In the genomic region with DNA sequence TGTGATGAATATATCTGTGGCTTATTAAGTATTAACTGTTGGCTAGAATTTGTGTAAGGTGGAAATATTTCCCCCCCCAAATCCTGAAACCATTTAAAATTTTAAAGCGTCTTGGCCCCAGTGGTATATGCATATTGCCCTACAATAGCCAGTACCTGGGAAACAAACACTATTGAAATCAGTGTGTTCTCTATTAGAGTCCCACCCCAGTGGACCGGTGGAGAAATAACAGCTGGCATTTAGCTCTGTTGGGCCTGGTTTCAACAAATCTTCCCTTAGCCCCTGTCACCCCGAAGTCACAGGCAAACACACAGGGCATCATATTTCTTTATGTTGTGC, we compare ENCODE assay signal across 10 mouse cellular contexts.
DNase-seq lines count a peak whose midpoint lies in the region; ATAC-seq and TF ChIP-seq lines count a peak whose summit lies in the region.
"Had no signal": no experiment of that assay in that cellular context is flagged by ENCODE, and none has a peak within 500 bp of the region (broad histone marks: within the 10 kb centered on the region; RNA-seq: fewer than 3 reads in every experiment).

No protein-coding gene starts in this region.

- no peak for ATAC-seq in hindbrain, embryonic 13.5 days (ENCODE audit: low FRiP score)
- ATAC-seq in hindbrain, embryonic 16.5 days, result no peak
- ATAC-seq in neural tube, embryonic 11.5 days (ENCODE audit: insufficient read depth, low FRiP score, low TSS enrichment), result peak; percentile 70; the same call in 1 of the 2 replicates
- ATAC-seq in stomach, postnatal 0 days (ENCODE audit: low FRiP score, low TSS enrichment), result no peak

- H3K9ac ChIP-seq in hindbrain, embryonic 13.5 days, result no peak overlapping the region
- H3K9ac ChIP-seq in hindbrain, embryonic 16.5 days (ENCODE audit: low read depth, low read length), result no peak overlapping the region
- H3K9ac ChIP-seq in neural tube, embryonic 11.5 days (ENCODE audit: low read length), result no peak overlapping the region
- H3K9ac ChIP-seq in stomach, postnatal 0 days (ENCODE audit: low read length), result no peak overlapping the region
- H3K9ac ChIP-seq: hindbrain, embryonic 15.5 days had no signal

- no peaks in the 10 kb centered on the region for H3K27me3 ChIP-seq in hindbrain, embryonic 13.5 days
- H3K27me3 ChIP-seq in hindbrain, embryonic 16.5 days (replicated peaks; ENCODE audit: control insufficient read depth, insufficient read depth, low read length), result no peaks in the 10 kb centered on the region
- no peaks in the 10 kb centered on the region for H3K27me3 ChIP-seq in neural tube, embryonic 11.5 days (ENCODE audit: control insufficient read depth, insufficient read depth, low read length)
- H3K27me3 ChIP-seq in limb, embryonic 10.5 days (ENCODE audit: low read depth, poor library complexity, severe bottlenecking), result no peaks in the 10 kb centered on the region
- H3K27me3 ChIP-seq in stomach, postnatal 0 days (ENCODE audit: control insufficient read depth, insufficient read depth, low read length), result no peaks in the 10 kb centered on the region
- H3K27me3 ChIP-seq: hindbrain, embryonic 15.5 days had no signal

- H3K4me3 ChIP-seq in hindbrain, embryonic 13.5 days, result no peak overlapping the region
- no peak overlapping the region for H3K4me3 ChIP-seq in hindbrain, embryonic 16.5 days (ENCODE audit: low read length)
- H3K4me3 ChIP-seq in neural tube, embryonic 11.5 days (ENCODE audit: low read depth, low read length), result no peak overlapping the region
- H3K4me3 ChIP-seq in limb, embryonic 10.5 days, result peak overlapping the region; percentile 14
- no peak overlapping the region for H3K4me3 ChIP-seq in stomach, postnatal 0 days (ENCODE audit: low read depth, low read length)
- H3K4me3 ChIP-seq: hindbrain, embryonic 15.5 days had no signal

- no peaks in the 10 kb centered on the region for H3K9me3 ChIP-seq in hindbrain, embryonic 13.5 days
- H3K9me3 ChIP-seq in hindbrain, embryonic 16.5 days (ENCODE audit: control insufficient read depth, low read length), result no peaks in the 10 kb centered on the region
- H3K9me3 ChIP-seq in neural tube, embryonic 11.5 days (ENCODE audit: control insufficient read depth, low read length), result no peaks in the 10 kb centered on the region
- no peaks in the 10 kb centered on the region for H3K9me3 ChIP-seq in limb, embryonic 10.5 days (replicated peaks)
- H3K9me3 ChIP-seq in stomach, postnatal 0 days (ENCODE audit: control insufficient read depth, low read length), result no peaks in the 10 kb centered on the region
- H3K9me3 ChIP-seq: hindbrain, embryonic 15.5 days had no signal

- no peaks in the 10 kb centered on the region for H3K36me3 ChIP-seq in hindbrain, embryonic 13.5 days
- no peaks in the 10 kb centered on the region for H3K36me3 ChIP-seq in hindbrain, embryonic 16.5 days (ENCODE audit: control insufficient read depth, insufficient read depth, low read length)
- H3K36me3 ChIP-seq in neural tube, embryonic 11.5 days (ENCODE audit: control insufficient read depth, insufficient read depth, low read length), result no peaks in the 10 kb centered on the region
- H3K36me3 ChIP-seq in limb, embryonic 10.5 days, result no peaks in the 10 kb centered on the region
- no peaks in the 10 kb centered on the region for H3K36me3 ChIP-seq in stomach, postnatal 0 days (ENCODE audit: control insufficient read depth, insufficient read depth, low read length)
- H3K36me3 ChIP-seq: hindbrain, embryonic 15.5 days had no signal

- no peak for DNase-seq in neural tube, embryonic 11.5 days (ENCODE audit: low spot score)
- no peak for DNase-seq in neural tube, embryonic 10.5 days (ENCODE audit: extremely low spot score, low spot score)
- DNase-seq in limb, embryonic 10.5 days (ENCODE audit: low spot score), result no peak
- no peak for DNase-seq in stomach, postnatal 0 days (ENCODE audit: low spot score)
- no peak for DNase-seq in adrenal gland, postnatal 4 days (ENCODE audit: low spot score in 2 of 2)
- DNase-seq: cerebellum, adult 11 months; layer of hippocampus, adult 9-11 months had no signal

- H3K27ac ChIP-seq in hindbrain, embryonic 13.5 days, result peak overlapping the region; percentile 35; the same call in 1 of the 2 replicates
- no peak overlapping the region for H3K27ac ChIP-seq in hindbrain, embryonic 16.5 days (ENCODE audit: low read depth, low read length)
- H3K27ac ChIP-seq in neural tube, embryonic 11.5 days (ENCODE audit: low read depth, low read length), result peak overlapping the region; percentile 83
- peak overlapping the region; percentile 64; the same call in 1 of the 2 replicates for H3K27ac ChIP-seq in limb, embryonic 10.5 days
- H3K27ac ChIP-seq in stomach, postnatal 0 days (replicated peaks), result peak overlapping the region; percentile 65
- H3K27ac ChIP-seq: hindbrain, embryonic 15.5 days had no signal

- no peak for TF ChIP-seq EP300 in stomach, postnatal 0 days (optimal IDR thresholded peaks at IDR 0.05)

- 46% methylated on average over 3 of the region's 3 CpGs for WGBS in hindbrain, embryonic 13.5 days
- WGBS in hindbrain, embryonic 16.5 days, result 52% methylated on average over 3 of the region's 3 CpGs
- whole genome bisulfite sequencing in neural tube, embryonic 11.5 days, result 7% methylated on average over 3 of the region's 3 CpGs
- WGBS in limb, embryonic 10.5 days, result 17% methylated on average over 3 of the region's 3 CpGs
- 9% methylated on average over 3 of the region's 3 CpGs for WGBS in stomach, postnatal 0 days

- no peak overlapping the region for H3K4me2 ChIP-seq in hindbrain, embryonic 13.5 days
- H3K4me2 ChIP-seq in hindbrain, embryonic 16.5 days (ENCODE audit: low read length), result no peak overlapping the region
- H3K4me2 ChIP-seq in neural tube, embryonic 11.5 days (ENCODE audit: low read depth), result peak overlapping the region; percentile 29; the same call in 1 of the 2 replicates
- peak overlapping the region; percentile 37; the same call in 1 of the 2 replicates for H3K4me2 ChIP-seq in stomach, postnatal 0 days (replicated peaks; ENCODE audit: low read depth)

- H3K4me1 ChIP-seq in hindbrain, embryonic 13.5 days (replicated peaks), result peaks cover 11% of the 10 kb centered on the region
- H3K4me1 ChIP-seq in hindbrain, embryonic 16.5 days (ENCODE audit: control insufficient read depth, insufficient read depth, low read depth, low read length), result peaks cover 3% of the 10 kb centered on the region; the same call in 1 of the 2 replicates
- peaks cover 23% of the 10 kb centered on the region for H3K4me1 ChIP-seq in neural tube, embryonic 11.5 days (ENCODE audit: control insufficient read depth, insufficient read depth, low read length)
- H3K4me1 ChIP-seq in limb, embryonic 10.5 days, result peaks cover 36% of the 10 kb centered on the region
- H3K4me1 ChIP-seq in stomach, postnatal 0 days (replicated peaks; ENCODE audit: control insufficient read depth, insufficient read depth), result no peaks in the 10 kb centered on the region; the same call in none of the 2 replicates
- H3K4me1 ChIP-seq: hindbrain, embryonic 15.5 days had no signal

- no peak for TF ChIP-seq CTCF in stomach, postnatal 0 days (IDR thresholded peaks at IDR 0.05; ENCODE audit: low read depth)

Comparison
In these comparisons a context has a peak if more than half of its experiments do, and no peak if none do; other contexts are left out.
1. H3K4me2 ChIP-seq: peak in neural tube, embryonic 11.5 days (single experiment) and stomach, postnatal 0 days (single experiment); none in hindbrain, embryonic 13.5 days (single experiment) and hindbrain, embryonic 16.5 days (single experiment).